Mouse (Mus musculus): Measurements from ENCODE around the gene Ak5. TPM values are rescaled to one million over a fixed set of nuclear protein-coding genes. Genes with fewer than 3 reads are reported as not detected.

Ak5 gene
- polyA plus RNA-seq, 1 experiment from 2014 or later, result 3.6 TPM

DNA sequence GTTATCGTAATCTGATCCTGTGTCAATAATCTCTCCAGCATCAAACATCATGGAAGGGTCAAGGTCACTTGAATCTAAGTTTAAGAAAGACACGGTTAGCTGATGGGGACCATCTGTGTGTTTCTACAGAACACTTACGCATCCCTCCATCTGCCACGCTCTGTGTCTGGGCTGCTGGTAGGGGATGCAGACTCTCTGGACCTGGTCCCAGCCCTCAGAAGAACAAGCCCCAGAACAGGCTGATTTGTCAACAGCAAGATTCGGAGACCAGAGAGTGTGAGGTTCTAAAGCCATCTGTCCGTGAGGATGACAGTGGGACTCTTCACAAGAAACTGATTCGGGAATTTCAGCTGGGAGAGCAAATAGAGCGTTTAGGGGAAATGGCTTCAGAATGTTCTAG lies 141.4 kb downstream of the Ak5 start:
- Histone ChIP-seq H3K27me3 (no peaks in the 10 kb centered on the region), H3K9me3 (replicated peaks) (no peaks in the 10 kb centered on the region), H3K27ac (no peak overlapping the region), H3K4me1 (no peaks in the 10 kb centered on the region), H3K9ac (no peak overlapping the region), H3K4me3 (replicated peaks) (no peak overlapping the region), H3K4me2 (no peak overlapping the region), H3K36me3 (no peaks in the 10 kb centered on the region)
- 74% methylated on average over 8 of the region's 8 CpGs for WGBS
- ATAC-seq (replicated peaks; ENCODE audit: low FRiP score), result no peak

DNA sequence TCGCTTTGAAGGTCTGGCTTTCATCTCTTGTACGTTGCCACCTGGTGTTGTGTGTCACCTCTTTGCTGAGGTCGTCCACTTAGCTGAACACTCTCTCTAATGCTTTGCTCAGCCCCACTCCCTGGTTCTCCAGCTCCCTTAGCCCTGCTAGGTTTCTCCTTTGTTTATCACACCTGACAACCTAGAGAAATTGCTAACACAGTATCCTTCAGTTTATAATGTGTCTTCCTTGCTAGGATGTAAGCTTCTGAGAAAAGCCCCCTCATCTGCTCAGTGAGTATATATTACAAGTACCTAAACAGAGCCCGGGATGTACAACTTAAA lies 144.9 kb downstream of the Ak5 start:
- WGBS, result 37% methylated on average over 4 of the region's 4 CpGs
- no peak overlapping the region for H3K4me3 ChIP-seq (replicated peaks)
- no peaks in the 10 kb centered on the region for H3K9me3 ChIP-seq (replicated peaks)
- H3K4me2 ChIP-seq, result no peak overlapping the region
- ATAC-seq (replicated peaks; ENCODE audit: low FRiP score), result no peak
- 0 out of 2 replicates have a peak, but pooled peaks cover 7% of the 10 kb centered on the region for H3K4me1 ChIP-seq
- H3K27ac ChIP-seq, result no peak overlapping the region
- no peaks in the 10 kb centered on the region for H3K36me3 ChIP-seq
- no peaks in the 10 kb centered on the region for H3K27me3 ChIP-seq
- H3K9ac ChIP-seq, result no peak overlapping the region

DNA sequence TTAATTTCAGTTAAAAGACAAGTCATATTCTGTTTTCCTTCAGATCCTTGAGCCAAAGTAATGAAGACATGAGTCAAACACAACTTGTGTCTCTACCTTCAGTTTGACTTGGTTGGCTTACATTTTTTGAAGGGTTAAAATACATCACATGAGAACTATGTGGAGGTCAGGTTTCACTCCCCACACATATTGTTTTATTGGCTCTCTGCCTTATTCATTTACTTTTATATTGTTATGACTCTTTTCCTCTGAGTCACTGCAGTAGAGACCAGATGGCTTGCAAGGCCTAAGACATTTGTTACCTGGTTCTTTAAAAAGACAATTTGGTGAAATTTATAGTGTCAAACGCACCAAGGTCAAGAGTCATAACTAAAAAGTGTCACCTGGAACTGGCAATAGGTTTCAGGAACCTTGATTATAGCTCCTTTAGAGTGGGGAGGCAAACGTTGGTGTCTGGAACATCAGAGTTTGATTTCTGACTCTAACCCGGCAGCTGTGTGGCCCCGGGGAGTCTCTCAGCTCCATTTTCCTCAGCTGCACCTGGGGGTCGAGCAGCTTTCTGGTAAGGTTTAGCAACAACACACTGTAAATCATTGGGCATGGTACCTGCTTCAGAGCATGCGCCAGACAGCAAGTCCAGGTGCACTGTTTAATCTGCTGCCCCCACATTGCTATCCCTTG lies 145.4 kb downstream of the Ak5 start:
- Histone ChIP-seq H3K4me3 (replicated peaks) (no peak overlapping the region), H3K4me1 (0 out of 2 replicates have a peak, but pooled peaks cover 7% of the 10 kb centered on the region), H3K4me2 (no peak overlapping the region), H3K9ac (no peak overlapping the region), H3K9me3 (replicated peaks) (no peaks in the 10 kb centered on the region), H3K36me3 (no peaks in the 10 kb centered on the region), H3K27me3 (no peaks in the 10 kb centered on the region), H3K27ac (no peak overlapping the region)
- no peak for ATAC-seq (replicated peaks; ENCODE audit: low FRiP score)
- 24% methylated on average over 6 of the region's 6 CpGs for WGBS

DNA sequence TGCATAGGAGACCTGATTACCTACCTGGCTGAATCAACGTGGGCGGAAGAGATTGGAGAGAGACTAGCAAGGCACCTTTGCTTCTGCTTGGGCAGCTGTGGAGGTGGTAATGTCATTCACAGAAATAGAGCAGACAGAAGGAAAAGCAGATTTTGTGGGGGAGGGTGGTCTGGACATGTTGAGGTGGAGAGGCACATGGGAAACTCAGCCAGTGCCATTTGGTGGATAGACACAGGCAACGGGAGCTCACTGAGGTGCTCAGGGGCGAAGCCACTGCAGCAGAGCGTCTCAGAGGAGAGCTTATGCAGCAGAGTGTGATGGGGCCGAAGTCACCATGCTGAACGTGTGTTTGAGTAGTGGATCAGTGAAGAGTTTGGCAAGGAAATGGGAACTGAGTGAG lies 147.1 kb downstream of the Ak5 start:
- Histone ChIP-seq H3K4me1 (0 out of 2 replicates have a peak, but pooled peaks cover 7% of the 10 kb centered on the region), H3K36me3 (no peaks in the 10 kb centered on the region), H3K27me3 (no peaks in the 10 kb centered on the region), H3K27ac (no peak overlapping the region), H3K9ac (no peak overlapping the region), H3K4me2 (no peak overlapping the region), H3K9me3 (replicated peaks) (no peaks in the 10 kb centered on the region), H3K4me3 (replicated peaks) (no peak overlapping the region)
- 79% methylated on average over 7 of the region's 7 CpGs for WGBS
- ATAC-seq (replicated peaks; ENCODE audit: low FRiP score), result no peak; the same call in 1 of the 2 replicates

DNA sequence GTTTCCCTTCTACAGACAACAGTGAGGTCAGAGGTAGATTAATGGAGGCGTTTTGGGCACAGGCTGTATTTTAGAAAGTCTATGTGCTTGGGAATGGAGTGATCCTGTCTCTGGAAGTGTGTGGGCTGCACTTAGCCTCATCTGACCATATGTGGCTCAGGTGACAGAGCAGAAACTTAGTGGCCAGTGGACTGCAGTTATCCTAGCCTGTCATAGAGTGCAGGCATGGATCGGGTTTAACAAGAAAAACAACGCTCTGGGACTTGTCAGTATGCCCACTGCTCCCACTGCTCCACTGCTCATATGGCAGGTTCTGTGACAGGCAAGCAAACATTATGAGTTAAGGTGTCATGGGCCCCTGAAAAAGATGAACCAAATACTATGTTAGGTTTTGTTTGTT lies 148.1 kb downstream of the Ak5 start:
- H3K36me3 ChIP-seq, result no peaks in the 10 kb centered on the region
- no peak overlapping the region for H3K27ac ChIP-seq
- peak; percentile 45; the same call in 1 of the 2 replicates for ATAC-seq (replicated peaks; ENCODE audit: low FRiP score)
- no peak overlapping the region for H3K9ac ChIP-seq
- H3K9me3 ChIP-seq (replicated peaks), result no peaks in the 10 kb centered on the region
- peaks cover 9% of the 10 kb centered on the region; the same call in 1 of the 2 replicates for H3K4me1 ChIP-seq
- WGBS, result 39% methylated on average over 3 of the region's 3 CpGs
- H3K4me3 ChIP-seq (replicated peaks), result no peak overlapping the region
- H3K4me2 ChIP-seq, result no peak overlapping the region
- H3K27me3 ChIP-seq, result no peaks in the 10 kb centered on the region

DNA sequence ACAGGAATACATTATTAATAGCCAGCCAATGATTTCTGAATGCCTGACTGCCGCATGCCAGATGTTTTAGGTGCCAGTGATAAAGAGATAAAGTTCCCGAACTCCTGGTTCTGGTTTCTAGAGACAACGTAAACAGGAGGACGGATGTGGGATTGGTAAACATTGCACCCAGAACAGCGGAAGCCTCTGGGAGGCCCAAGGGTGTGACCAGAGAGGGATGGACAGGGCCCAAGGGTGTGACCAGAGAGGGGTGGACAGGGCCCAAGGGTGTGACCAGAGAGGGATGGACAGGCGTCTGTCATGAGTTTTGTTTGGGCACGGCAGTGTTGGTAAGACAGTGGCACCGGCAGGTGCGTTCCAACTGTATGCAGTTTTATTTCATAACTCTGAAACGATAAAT lies 148.6 kb downstream of the Ak5 start:
- Histone ChIP-seq H3K4me1 (peaks cover 14% of the 10 kb centered on the region), H3K36me3 (no peaks in the 10 kb centered on the region), H3K9ac (no peak overlapping the region), H3K4me3 (replicated peaks) (no peak overlapping the region), H3K27ac (0 out of 2 replicates have a peak overlapping the region, but pooled peaks have one; percentile 0), H3K9me3 (replicated peaks) (no peaks in the 10 kb centered on the region), H3K27me3 (no peaks in the 10 kb centered on the region), H3K4me2 (no peak overlapping the region)
- 0 out of 2 replicates have a peak, but pooled peaks have one; percentile 27 for ATAC-seq (replicated peaks; ENCODE audit: low FRiP score)
- WGBS, result 72% methylated on average over 10 of the region's 10 CpGs

DNA sequence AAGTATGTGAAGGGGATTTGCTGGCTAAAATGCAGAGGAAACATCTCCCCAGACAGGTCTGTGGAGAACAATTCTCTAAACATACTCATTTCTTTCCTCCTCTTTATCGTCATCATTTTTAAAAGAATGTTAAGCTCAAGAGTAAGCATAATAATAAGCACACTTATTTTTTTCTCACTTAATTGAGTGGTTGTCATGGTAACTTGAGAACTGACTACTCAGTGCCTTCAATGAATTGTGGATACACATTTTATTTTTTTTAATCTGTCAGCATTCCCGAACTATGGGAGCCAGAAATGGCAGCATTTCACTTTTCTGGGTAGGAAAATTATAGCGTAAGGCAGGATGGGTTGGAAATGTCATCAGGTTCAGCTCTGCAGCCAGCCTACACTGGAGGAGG lies 151.6 kb downstream of the Ak5 start:
- Histone ChIP-seq H3K9me3 (replicated peaks) (no peaks in the 10 kb centered on the region), H3K27me3 (no peaks in the 10 kb centered on the region), H3K4me2 (no peak overlapping the region), H3K4me1 (peaks cover 22% of the 10 kb centered on the region), H3K36me3 (no peaks in the 10 kb centered on the region), H3K27ac (no peak overlapping the region), H3K4me3 (replicated peaks) (no peak overlapping the region), H3K9ac (no peak overlapping the region)
- WGBS, result 84% methylated on average over 3 of the region's 3 CpGs
- ATAC-seq (replicated peaks; ENCODE audit: low FRiP score), result no peak

DNA sequence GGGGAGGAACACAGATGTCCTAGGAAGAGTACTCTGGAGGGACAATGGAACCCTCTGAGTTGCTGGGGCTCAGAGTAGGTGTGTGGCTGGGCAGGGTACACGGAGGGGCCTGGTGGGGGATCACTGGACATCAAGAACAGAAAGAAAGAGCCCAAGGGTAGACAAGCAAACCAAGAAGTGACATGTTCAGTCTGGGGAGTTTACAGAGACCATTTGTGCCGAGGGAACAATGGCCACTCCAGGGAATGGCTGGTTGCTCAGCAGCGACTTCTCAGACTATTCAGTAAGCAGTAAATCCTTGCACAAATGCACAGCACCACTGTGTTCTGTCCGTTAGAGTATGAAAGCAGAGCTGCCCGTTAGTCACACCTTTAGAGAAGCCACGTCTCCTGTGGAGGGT lies 152.2 kb downstream of the Ak5 start:
- Histone ChIP-seq H3K36me3 (no peaks in the 10 kb centered on the region), H3K27ac (no peak overlapping the region), H3K27me3 (no peaks in the 10 kb centered on the region), H3K9me3 (replicated peaks) (no peaks in the 10 kb centered on the region), H3K9ac (no peak overlapping the region), H3K4me3 (replicated peaks) (no peak overlapping the region), H3K4me2 (no peak overlapping the region), H3K4me1 (peaks cover 22% of the 10 kb centered on the region)
- WGBS, result 54% methylated on average over 6 of the region's 6 CpGs
- no peak for ATAC-seq (replicated peaks; ENCODE audit: low FRiP score)

DNA sequence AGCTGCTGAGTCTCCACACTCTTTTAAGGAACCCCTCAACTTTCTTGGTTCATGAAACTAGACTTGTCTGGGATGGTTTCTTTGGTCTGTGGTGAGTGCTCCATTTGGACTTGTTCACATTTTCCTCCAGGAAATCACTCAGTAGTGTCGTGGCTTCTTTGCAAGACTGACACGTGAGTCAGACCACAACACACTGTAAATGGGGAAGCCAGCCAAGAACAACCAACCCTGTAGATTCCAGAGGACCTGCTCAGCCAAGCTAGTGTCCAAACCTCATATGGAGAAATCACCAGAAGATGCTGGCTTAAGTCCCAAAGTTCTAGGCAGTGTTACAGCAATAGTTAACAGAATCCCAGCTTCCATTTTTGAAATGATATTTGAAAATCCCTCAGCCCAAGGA lies 155.6 kb downstream of the Ak5 start:
- H3K4me2 ChIP-seq, result no peak overlapping the region
- WGBS, result 48% methylated on average over 2 of the region's 2 CpGs
- ATAC-seq (replicated peaks; ENCODE audit: low FRiP score), result no peak

DNA sequence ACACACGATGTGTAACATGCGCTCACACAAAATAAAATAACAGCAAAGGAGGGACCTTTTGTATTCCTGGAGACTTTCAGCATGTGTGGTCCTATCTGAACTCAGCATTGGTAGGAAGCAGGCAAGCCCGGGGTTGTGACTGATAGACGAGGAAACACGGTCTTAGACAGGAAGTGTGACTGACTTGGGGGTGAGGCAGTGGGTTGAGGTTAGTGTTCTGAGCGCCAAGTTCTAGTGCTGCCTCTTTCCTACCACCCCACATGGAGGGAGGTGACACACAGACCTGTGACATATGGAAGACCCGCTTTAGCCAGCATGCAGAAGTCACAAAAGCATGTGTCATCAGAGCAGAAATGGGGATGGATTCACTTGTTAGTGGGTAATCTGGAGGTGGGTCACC lies 158.9 kb downstream of the Ak5 start:
- H3K36me3 ChIP-seq, result no peaks in the 10 kb centered on the region
- H3K4me1 ChIP-seq, result peaks cover 5% of the 10 kb centered on the region; the same call in 1 of the 2 replicates
- H3K27ac ChIP-seq, result no peak overlapping the region
- no peak for ATAC-seq (replicated peaks; ENCODE audit: low FRiP score)
- 80% methylated on average over 7 of the region's 7 CpGs for WGBS
- H3K9me3 ChIP-seq (replicated peaks), result 0 out of 2 replicates have a peak, but pooled peaks cover 2% of the 10 kb centered on the region
- H3K27me3 ChIP-seq, result no peaks in the 10 kb centered on the region
- H3K4me2 ChIP-seq, result no peak overlapping the region
- H3K4me3 ChIP-seq (replicated peaks), result no peak overlapping the region
- no peak overlapping the region for H3K9ac ChIP-seq

More for the DNA sequence above, 155.6 kb downstream of the Ak5 start:
- no peak overlapping the region for H3K27ac ChIP-seq
- H3K9me3 ChIP-seq (replicated peaks), result 0 out of 2 replicates have a peak, but pooled peaks cover 2% of the 10 kb centered on the region
- H3K9ac ChIP-seq, result no peak overlapping the region
- H3K4me3 ChIP-seq (replicated peaks), result no peak overlapping the region
- H3K27me3 ChIP-seq, result no peaks in the 10 kb centered on the region
- H3K36me3 ChIP-seq, result no peaks in the 10 kb centered on the region
- peaks cover 15% of the 10 kb centered on the region for H3K4me1 ChIP-seq

DNA sequence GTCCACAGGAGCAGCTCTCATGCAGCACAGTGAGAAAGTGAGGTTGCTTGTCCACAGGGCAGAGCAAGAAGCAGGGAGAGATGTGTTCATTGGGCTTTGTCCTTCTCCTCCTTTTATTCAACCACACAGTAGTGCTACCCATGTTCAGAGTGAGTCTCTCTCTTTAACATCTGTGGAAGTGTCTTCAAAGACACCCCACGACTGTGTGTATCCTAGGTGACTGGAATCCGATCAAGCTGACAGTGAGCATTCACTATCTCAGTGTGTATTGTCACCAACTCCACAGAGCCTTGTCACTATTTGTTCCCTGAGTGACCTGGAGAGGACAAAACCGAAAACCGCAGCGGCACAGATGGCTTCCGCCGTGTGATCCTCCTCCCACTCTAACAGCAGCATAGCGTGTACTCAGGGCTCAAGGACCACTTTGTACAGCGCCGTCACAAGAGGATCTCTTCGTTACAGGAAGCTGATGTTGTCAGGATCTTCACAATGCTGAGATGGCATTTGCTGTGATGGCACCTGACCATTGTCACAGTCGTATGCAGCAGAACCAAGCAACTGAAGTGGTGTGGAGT lies 159.7 kb downstream of the Ak5 start:
- Histone ChIP-seq H3K4me2 (no peak overlapping the region), H3K9me3 (replicated peaks) (0 out of 2 replicates have a peak, but pooled peaks cover 2% of the 10 kb centered on the region), H3K36me3 (no peaks in the 10 kb centered on the region), H3K9ac (no peak overlapping the region), H3K4me3 (replicated peaks) (no peak overlapping the region), H3K27me3 (no peaks in the 10 kb centered on the region), H3K4me1 (no peaks in the 10 kb centered on the region), H3K27ac (no peak overlapping the region)
- ATAC-seq (replicated peaks; ENCODE audit: low FRiP score), result no peak
- WGBS, result 82% methylated on average over 12 of the region's 12 CpGs

DNA sequence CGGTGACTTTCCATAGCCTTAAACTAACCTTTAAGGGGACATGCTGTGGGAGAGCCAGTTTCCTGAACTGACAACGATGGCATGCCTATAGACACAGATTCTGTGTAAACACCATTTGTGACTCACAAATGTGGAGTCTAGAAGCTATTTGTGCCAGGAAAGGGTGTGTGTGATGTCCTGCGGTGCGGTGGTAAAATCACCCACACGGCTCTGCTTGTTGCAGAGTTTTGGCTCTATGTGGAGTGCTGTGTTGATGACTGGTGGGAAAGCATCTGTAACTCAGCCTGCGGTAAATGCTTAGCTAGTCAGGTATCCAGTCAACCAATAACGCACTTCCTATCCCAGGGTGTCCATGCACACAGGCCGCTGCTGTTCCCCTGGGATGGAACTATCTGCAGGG lies 160.3 kb downstream of the Ak5 start:
- H3K9me3 ChIP-seq (replicated peaks), result 0 out of 2 replicates have a peak, but pooled peaks cover 2% of the 10 kb centered on the region
- no peak overlapping the region for H3K4me2 ChIP-seq
- no peak overlapping the region for H3K27ac ChIP-seq
- ATAC-seq (replicated peaks; ENCODE audit: low FRiP score), result no peak
- H3K4me3 ChIP-seq (replicated peaks), result no peak overlapping the region
- H3K36me3 ChIP-seq, result no peaks in the 10 kb centered on the region
- H3K4me1 ChIP-seq, result no peaks in the 10 kb centered on the region
- H3K9ac ChIP-seq, result no peak overlapping the region
- WGBS, result 71% methylated on average over 8 of the region's 8 CpGs
- no peaks in the 10 kb centered on the region for H3K27me3 ChIP-seq
